Mouse (Mus musculus) brain, embryonic 14.5 days (tissue): ENCODE measurements at regions not wholly inside any gene's neighbourhood (a gene's known extent, or its start where the extent isn't known, plus 50 kb on each side); places are given as distances from the start of the nearest gene placed in this dataset.

Experiments
- CTCF ChIP-seq: fragments of 200-500 bp; IDR thresholded peaks from 2 replicates; pipeline ENCODE4 v1.5.1; 2012; ENCODE audit warnings: inconsistent platforms, mild to moderate bottlenecking, moderate library complexity, borderline replicate concordance; ENCODE audit not compliant: insufficient read depth, insufficient read length; ENCODE audit errors: extremely low read depth
- POLR2A ChIP-seq: fragments of 200-500 bp; IDR thresholded peaks from 2 replicates; pipeline ENCODE4 v1.6.1; 2012; ENCODE audit warnings: mild to moderate bottlenecking, inconsistent platforms, borderline replicate concordance; ENCODE audit not compliant: poor library complexity, insufficient read depth, insufficient read length, severe bottlenecking; ENCODE audit errors: extremely low read depth

GRCm38 (mm10) chr13:48031491-48031890, 229.5 kb upstream of the Id4 start:
- no peak for TF ChIP-seq CTCF
- TF ChIP-seq POLR2A: no peak
